Mouse (Mus musculus): ENCODE measurements around the gene Adamtsl1. TPM values are rescaled to one million over a fixed set of nuclear protein-coding genes. Genes with fewer than 3 reads are reported as not detected.

The Adamtsl1 gene
- polyA plus RNA-seq, 1 experiment, result 0.55 TPM

DNA sequence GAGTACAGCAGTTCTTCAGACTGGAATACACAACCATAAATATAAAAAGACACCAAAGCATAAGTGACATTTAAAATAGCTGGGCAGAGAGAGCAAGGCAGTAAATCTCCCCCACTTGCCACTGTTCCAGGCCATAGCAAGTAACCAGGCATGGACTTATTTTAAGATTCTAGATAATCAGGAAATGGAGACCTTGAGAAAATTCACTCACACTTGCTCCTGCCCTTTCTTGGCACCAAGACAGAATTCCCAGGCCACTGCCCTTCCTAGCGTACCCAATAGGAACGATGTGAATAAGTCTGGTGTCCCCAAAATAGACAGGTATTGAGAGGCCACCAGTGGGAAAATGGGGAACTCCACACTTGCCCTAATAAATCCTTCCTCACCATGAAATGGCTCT is 883.5 kb downstream of the Adamtsl1 start:
- H3K27ac ChIP-seq (ENCODE audit: insufficient read depth, low read length), result no peak overlapping the region
- 69% methylated on average over 2 of the region's 2 CpGs for WGBS
- no peaks in the 10 kb centered on the region for H3K36me3 ChIP-seq (ENCODE audit: control insufficient read depth, insufficient read depth, low read length)
- no peak overlapping the region for H3K4me3 ChIP-seq (ENCODE audit: extremely low read depth, insufficient read depth, insufficient read length)
- no peaks in the 10 kb centered on the region for H3K27me3 ChIP-seq (ENCODE audit: control insufficient read depth, insufficient read depth, low read length)
- H3K4me1 ChIP-seq (ENCODE audit: control insufficient read depth, insufficient read depth, insufficient read length), result no peaks in the 10 kb centered on the region
- TF ChIP-seq POLR2A (IDR thresholded peaks at IDR 0.05; ENCODE audit: low read depth, low read length) (no peak), CTCF (IDR thresholded peaks at IDR 0.05; ENCODE audit: extremely low read depth, insufficient read depth, insufficient read length, insufficient replicate concordance) (no peak)
- DNase-seq (ENCODE audit: low read depth in 1 of 2, low spot score in 2 of 2), result no peak

DNA sequence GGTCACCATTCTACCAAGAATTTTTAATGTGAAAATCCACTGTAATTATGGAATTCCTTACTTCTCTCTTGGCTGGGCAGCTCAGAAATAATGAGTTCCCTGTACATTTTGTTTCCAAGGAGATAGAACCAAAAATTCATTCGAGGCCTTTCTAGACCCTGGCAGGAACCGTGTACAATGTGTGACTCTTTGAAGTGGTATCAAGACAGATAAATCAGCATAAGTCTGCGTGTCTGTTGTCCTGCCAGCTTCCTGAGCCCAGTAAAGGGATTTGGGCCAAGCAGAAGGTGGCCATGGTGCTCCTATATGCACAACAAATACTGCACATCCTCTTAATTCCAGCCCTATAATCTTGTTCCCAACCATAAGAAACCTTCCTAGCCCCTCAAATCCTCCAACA is 887.1 kb downstream of the Adamtsl1 start:
- 65% methylated on average over 3 of the region's 3 CpGs for WGBS
- DNase-seq (ENCODE audit: low read depth in 1 of 2, low spot score in 2 of 2), result no peak
- no peaks in the 10 kb centered on the region for H3K4me1 ChIP-seq (ENCODE audit: control insufficient read depth, insufficient read depth, insufficient read length)
- no peak overlapping the region for H3K4me3 ChIP-seq (ENCODE audit: extremely low read depth, insufficient read depth, insufficient read length)
- TF ChIP-seq POLR2A (IDR thresholded peaks at IDR 0.05; ENCODE audit: low read depth, low read length) (no peak), CTCF (IDR thresholded peaks at IDR 0.05; ENCODE audit: extremely low read depth, insufficient read depth, insufficient read length, insufficient replicate concordance) (no peak)
- H3K36me3 ChIP-seq (ENCODE audit: control insufficient read depth, insufficient read depth, low read length), result no peaks in the 10 kb centered on the region
- no peak overlapping the region for H3K27ac ChIP-seq (ENCODE audit: insufficient read depth, low read length)
- no peaks in the 10 kb centered on the region for H3K27me3 ChIP-seq (ENCODE audit: control insufficient read depth, insufficient read depth, low read length)

- Histone ChIP-seq H3K27me3 (ENCODE audit: control insufficient read depth, insufficient read depth, low read length) (no peaks in the 10 kb centered on the region), H3K4me1 (ENCODE audit: control insufficient read depth, insufficient read depth, insufficient read length) (no peaks in the 10 kb centered on the region), H3K36me3 (ENCODE audit: control insufficient read depth, insufficient read depth, low read length) (no peaks in the 10 kb centered on the region), H3K27ac (ENCODE audit: insufficient read depth, low read length) (no peak overlapping the region), H3K4me3 (ENCODE audit: extremely low read depth, insufficient read depth, insufficient read length) (no peak overlapping the region)
- DNase-seq (ENCODE audit: low read depth in 1 of 2, low spot score in 2 of 2), result no peak
- 67% methylated on average over 7 of the region's 7 CpGs for WGBS
- no peak for TF ChIP-seq CTCF (IDR thresholded peaks at IDR 0.05; ENCODE audit: extremely low read depth, insufficient read depth, insufficient read length, insufficient replicate concordance)
- TF ChIP-seq POLR2A (IDR thresholded peaks at IDR 0.05; ENCODE audit: low read depth, low read length), result no peak
Measured at GRCm38 (mm10) chr4:86406501-86407199, 892.7 kb downstream of the Adamtsl1 start.

GRCm38 (mm10) chr4:86407200-86407527 is 893.2 kb downstream of the Adamtsl1 start:
- Histone ChIP-seq H3K36me3 (ENCODE audit: control insufficient read depth, insufficient read depth, low read length) (no peaks in the 10 kb centered on the region), H3K4me1 (ENCODE audit: control insufficient read depth, insufficient read depth, insufficient read length) (no peaks in the 10 kb centered on the region), H3K27ac (ENCODE audit: insufficient read depth, low read length) (no peak overlapping the region), H3K4me3 (ENCODE audit: extremely low read depth, insufficient read depth, insufficient read length) (no peak overlapping the region), H3K27me3 (ENCODE audit: control insufficient read depth, insufficient read depth, low read length) (no peaks in the 10 kb centered on the region)
- 88% methylated on average over 3 of the region's 3 CpGs for WGBS
- no peak for TF ChIP-seq CTCF (IDR thresholded peaks at IDR 0.05; ENCODE audit: extremely low read depth, insufficient read depth, insufficient read length, insufficient replicate concordance)
- no peak for TF ChIP-seq POLR2A (IDR thresholded peaks at IDR 0.05; ENCODE audit: low read depth, low read length)
- DNase-seq (ENCODE audit: low read depth in 1 of 2, low spot score in 2 of 2), result no peak

DNA sequence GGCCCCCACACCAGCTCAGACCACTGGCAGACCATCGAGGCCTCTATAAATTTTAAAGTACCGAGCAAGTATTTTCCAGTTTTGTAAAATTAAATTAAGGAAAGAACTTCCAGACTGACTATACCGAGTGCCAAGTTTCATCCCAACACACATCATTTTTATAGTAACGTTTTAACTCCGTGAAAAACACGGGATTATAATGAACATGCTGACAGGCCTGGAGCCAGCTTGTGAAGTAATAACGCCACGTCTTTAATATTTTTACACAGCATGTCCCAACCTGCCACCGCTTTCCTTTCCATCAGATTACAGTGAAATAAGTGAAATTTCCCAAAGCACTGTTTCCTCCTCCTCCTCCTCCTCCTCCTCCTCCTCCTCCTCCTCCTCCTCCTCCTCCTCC is 894.4 kb downstream of the Adamtsl1 start:
- Histone ChIP-seq H3K27me3 (ENCODE audit: control insufficient read depth, insufficient read depth, low read length) (no peaks in the 10 kb centered on the region), H3K4me1 (ENCODE audit: control insufficient read depth, insufficient read depth, insufficient read length) (no peaks in the 10 kb centered on the region), H3K36me3 (ENCODE audit: control insufficient read depth, insufficient read depth, low read length) (no peaks in the 10 kb centered on the region), H3K27ac (ENCODE audit: insufficient read depth, low read length) (no peak overlapping the region), H3K4me3 (ENCODE audit: extremely low read depth, insufficient read depth, insufficient read length) (no peak overlapping the region)
- no peak for TF ChIP-seq CTCF (IDR thresholded peaks at IDR 0.05; ENCODE audit: extremely low read depth, insufficient read depth, insufficient read length, insufficient replicate concordance)
- TF ChIP-seq POLR2A (IDR thresholded peaks at IDR 0.05; ENCODE audit: low read depth, low read length), result no peak
- 90% methylated on average over 9 of the region's 9 CpGs for WGBS
- no peak for DNase-seq (ENCODE audit: low read depth in 1 of 2, low spot score in 2 of 2)

GRCm38 (mm10) chr4:86410946-86411345 is 897.0 kb downstream of the Adamtsl1 start:
- Histone ChIP-seq H3K4me1 (ENCODE audit: control insufficient read depth, insufficient read depth, insufficient read length) (no peaks in the 10 kb centered on the region), H3K27me3 (ENCODE audit: control insufficient read depth, insufficient read depth, low read length) (no peaks in the 10 kb centered on the region), H3K27ac (ENCODE audit: insufficient read depth, low read length) (no peak overlapping the region), H3K36me3 (ENCODE audit: control insufficient read depth, insufficient read depth, low read length) (no peaks in the 10 kb centered on the region), H3K4me3 (ENCODE audit: extremely low read depth, insufficient read depth, insufficient read length) (no peak overlapping the region)
- 90% methylated on average over 3 of the region's 3 CpGs for WGBS
- no peak for DNase-seq (ENCODE audit: low read depth in 1 of 2, low spot score in 2 of 2)
- TF ChIP-seq POLR2A (IDR thresholded peaks at IDR 0.05; ENCODE audit: low read depth, low read length), result no peak
- TF ChIP-seq CTCF (IDR thresholded peaks at IDR 0.05; ENCODE audit: extremely low read depth, insufficient read depth, insufficient read length, insufficient replicate concordance), result no peak

GRCm38 (mm10) chr4:86413388-86413787 is 899.4 kb downstream of the Adamtsl1 start:
- Histone ChIP-seq H3K27me3 (ENCODE audit: control insufficient read depth, insufficient read depth, low read length) (no peaks in the 10 kb centered on the region), H3K4me1 (ENCODE audit: control insufficient read depth, insufficient read depth, insufficient read length) (no peaks in the 10 kb centered on the region), H3K27ac (ENCODE audit: insufficient read depth, low read length) (no peak overlapping the region), H3K36me3 (ENCODE audit: control insufficient read depth, insufficient read depth, low read length) (no peaks in the 10 kb centered on the region), H3K4me3 (ENCODE audit: extremely low read depth, insufficient read depth, insufficient read length) (no peak overlapping the region)
- TF ChIP-seq POLR2A (IDR thresholded peaks at IDR 0.05; ENCODE audit: low read depth, low read length), result no peak
- no peak for TF ChIP-seq CTCF (IDR thresholded peaks at IDR 0.05; ENCODE audit: extremely low read depth, insufficient read depth, insufficient read length, insufficient replicate concordance)
- DNase-seq (ENCODE audit: low read depth in 1 of 2, low spot score in 2 of 2), result no peak
- WGBS, result 72% methylated on average over 3 of the region's 3 CpGs

Data from spleen, adult 2 months (tissue).